Mouse (Mus musculus): ENCODE measurements around the gene Ice2. TPM values are rescaled to one million over a fixed set of nuclear protein-coding genes. Genes with fewer than 3 reads are reported as not detected.

Ice2 gene
- polyA plus RNA-seq, 1 experiment from 2014 or later = 14.5 TPM

GRCm38 (mm10) chr9:69453066-69453900, 55.6 kb downstream of the Ice2 start, which contains the start of gene Anxa2:
TSS of gene Anxa2 (plus strand) at chr9:69453620.
- Histone ChIP-seq H3K36me3 (no peaks in the 10 kb centered on the region), H3K4me1 (peaks cover 51% of the 10 kb centered on the region), H3K4me2 (peak within 1 kb of the TSS; percentile 62), H3K9me3 (no peaks in the 10 kb centered on the region), H3K4me3 (peak within 1 kb of the TSS; percentile 72), H3K27ac (peak within 1 kb of the TSS; percentile 99), H3K9ac (peak within 1 kb of the TSS; percentile 78), H3K27me3 (no peaks in the 10 kb centered on the region)
- ATAC-seq (ENCODE audit: insufficient number of reproducible peaks, low FRiP score, low TSS enrichment, low read depth) = peak; percentile 86
- WGBS = 3% methylated on average over 37 of the region's 37 CpGs

GRCm38 (mm10) chr9:69453901-69454666, 56.4 kb downstream of the Ice2 start:
- Histone ChIP-seq H3K36me3 (no peaks in the 10 kb centered on the region), H3K4me3 (peak overlapping the region; percentile 72), H3K9me3 (no peaks in the 10 kb centered on the region), H3K27ac (peak overlapping the region; percentile 99), H3K4me1 (peaks cover 59% of the 10 kb centered on the region), H3K4me2 (peak overlapping the region; percentile 62), H3K9ac (peak overlapping the region; percentile 78), H3K27me3 (no peaks in the 10 kb centered on the region)
- ATAC-seq (ENCODE audit: insufficient number of reproducible peaks, low FRiP score, low TSS enrichment, low read depth) = peak; percentile 7; the same call in 1 of the 2 replicates
- 3% methylated on average over 32 of the region's 32 CpGs for WGBS

- no peak for ATAC-seq (ENCODE audit: insufficient number of reproducible peaks, low FRiP score, low TSS enrichment, low read depth)
- no peaks in the 10 kb centered on the region for H3K9me3 ChIP-seq
- H3K4me3 ChIP-seq = peak overlapping the region; percentile 72
- peak overlapping the region; percentile 78 for H3K9ac ChIP-seq
- peak overlapping the region; percentile 99 for H3K27ac ChIP-seq
- no peaks in the 10 kb centered on the region for H3K27me3 ChIP-seq
- peaks cover 65% of the 10 kb centered on the region for H3K4me1 ChIP-seq
- peaks cover under 1% of the 10 kb centered on the region; the same call in 1 of the 2 replicates for H3K36me3 ChIP-seq
- peak overlapping the region; percentile 62 for H3K4me2 ChIP-seq
- WGBS = 20% methylated on average over 4 of the region's 4 CpGs
Measured at GRCm38 (mm10) chr9:69454691-69455090, 57.0 kb downstream of the Ice2 start.

GRCm38 (mm10) chr9:69455391-69455790, 57.7 kb downstream of the Ice2 start:
- WGBS = 27% methylated on average over 4 of the region's 4 CpGs
- Histone ChIP-seq H3K27me3 (no peaks in the 10 kb centered on the region), H3K4me3 (peak overlapping the region; percentile 72), H3K9ac (peak overlapping the region; percentile 24; the same call in 1 of the 2 replicates), H3K4me1 (peaks cover 72% of the 10 kb centered on the region), H3K4me2 (peak overlapping the region; percentile 62), H3K36me3 (peaks cover 5% of the 10 kb centered on the region; the same call in 1 of the 2 replicates), H3K27ac (peak overlapping the region; percentile 99), H3K9me3 (no peaks in the 10 kb centered on the region)
- no peak for ATAC-seq (ENCODE audit: insufficient number of reproducible peaks, low FRiP score, low TSS enrichment, low read depth)

DNA sequence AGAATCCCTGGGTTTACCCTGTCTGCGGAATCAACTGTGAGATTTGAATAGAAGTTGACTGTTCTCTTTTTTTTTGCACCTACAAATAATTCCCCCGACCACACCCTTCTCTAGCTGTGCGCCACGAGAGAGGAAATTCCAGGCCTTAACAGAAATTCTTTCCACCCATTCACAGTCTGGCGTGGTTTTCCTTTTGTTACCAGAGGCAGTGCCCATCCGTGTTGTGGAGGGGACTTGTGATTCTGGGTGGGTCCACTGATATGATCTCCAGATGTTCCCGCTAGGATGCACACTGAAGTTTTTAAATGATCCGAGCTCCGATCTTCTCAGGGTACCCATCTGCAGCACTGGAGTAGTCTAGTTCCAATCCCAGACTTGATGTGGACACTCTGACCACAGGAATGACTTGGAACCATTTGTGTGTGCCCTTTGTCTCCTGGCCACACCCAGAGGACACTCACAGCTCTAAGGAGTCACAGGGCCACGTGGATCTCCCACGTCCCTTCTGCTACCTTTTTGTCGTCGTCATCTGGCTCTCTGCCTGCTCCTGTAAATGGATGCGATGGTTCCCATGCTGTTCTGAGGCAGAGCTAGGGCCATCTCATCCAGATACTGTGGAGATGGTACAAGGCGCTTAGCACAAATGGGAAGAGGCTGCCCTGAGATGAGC, 58.8 kb downstream of the Ice2 start:
- H3K27me3 ChIP-seq = no peaks in the 10 kb centered on the region
- H3K4me1 ChIP-seq = peaks cover 79% of the 10 kb centered on the region
- H3K36me3 ChIP-seq = peaks cover 10% of the 10 kb centered on the region; the same call in 1 of the 2 replicates
- peak overlapping the region; percentile 72 for H3K4me3 ChIP-seq
- WGBS = 44% methylated on average over 15 of the region's 15 CpGs
- no peak for ATAC-seq (ENCODE audit: insufficient number of reproducible peaks, low FRiP score, low TSS enrichment, low read depth)
- H3K27ac ChIP-seq = peak overlapping the region; percentile 99
- peak overlapping the region; percentile 62 for H3K4me2 ChIP-seq
- H3K9ac ChIP-seq = no peak overlapping the region
- no peaks in the 10 kb centered on the region for H3K9me3 ChIP-seq

DNA sequence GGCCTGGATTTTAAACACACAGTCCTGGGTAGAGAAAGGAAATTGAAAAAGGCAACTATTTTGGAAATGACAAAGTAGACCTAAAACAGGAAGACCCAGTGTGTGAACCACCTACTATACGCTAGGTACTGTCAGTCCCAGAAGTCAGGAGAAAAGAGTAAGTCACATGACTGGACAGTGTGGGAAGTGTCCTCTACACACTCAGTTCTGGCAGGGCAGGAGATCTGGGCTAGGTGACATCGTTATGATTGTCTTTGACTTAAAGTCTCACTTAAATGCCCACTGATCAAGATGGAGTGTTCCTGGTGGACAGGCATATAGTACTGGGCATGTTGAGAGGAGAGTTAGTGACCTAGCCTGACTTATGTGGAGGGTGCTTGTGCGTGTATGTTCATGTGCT, 59.4 kb downstream of the Ice2 start:
- WGBS = 83% methylated on average over 3 of the region's 3 CpGs
- Histone ChIP-seq H3K36me3 (peaks cover 16% of the 10 kb centered on the region; the same call in 1 of the 2 replicates), H3K27ac (peak overlapping the region; percentile 99), H3K4me1 (peaks cover 77% of the 10 kb centered on the region), H3K4me2 (peak overlapping the region; percentile 62), H3K27me3 (no peaks in the 10 kb centered on the region), H3K4me3 (peak overlapping the region; percentile 72), H3K9ac (no peak overlapping the region), H3K9me3 (no peaks in the 10 kb centered on the region)
- no peak for ATAC-seq (ENCODE audit: insufficient number of reproducible peaks, low FRiP score, low TSS enrichment, low read depth)

- peak overlapping the region; percentile 99 for H3K27ac ChIP-seq
- peaks cover 20% of the 10 kb centered on the region for H3K36me3 ChIP-seq
- H3K4me3 ChIP-seq = peak overlapping the region; percentile 22
- H3K9me3 ChIP-seq = no peaks in the 10 kb centered on the region
- H3K4me1 ChIP-seq = peaks cover 73% of the 10 kb centered on the region
- 10% methylated on average over 14 of the region's 14 CpGs for WGBS
- peak overlapping the region; percentile 62 for H3K4me2 ChIP-seq
- no peak overlapping the region for H3K9ac ChIP-seq
- H3K27me3 ChIP-seq = no peaks in the 10 kb centered on the region
- peak; percentile 64 for ATAC-seq (ENCODE audit: insufficient number of reproducible peaks, low FRiP score, low TSS enrichment, low read depth)
Measured at GRCm38 (mm10) chr9:69457747-69458625, 60.3 kb downstream of the Ice2 start.

DNA sequence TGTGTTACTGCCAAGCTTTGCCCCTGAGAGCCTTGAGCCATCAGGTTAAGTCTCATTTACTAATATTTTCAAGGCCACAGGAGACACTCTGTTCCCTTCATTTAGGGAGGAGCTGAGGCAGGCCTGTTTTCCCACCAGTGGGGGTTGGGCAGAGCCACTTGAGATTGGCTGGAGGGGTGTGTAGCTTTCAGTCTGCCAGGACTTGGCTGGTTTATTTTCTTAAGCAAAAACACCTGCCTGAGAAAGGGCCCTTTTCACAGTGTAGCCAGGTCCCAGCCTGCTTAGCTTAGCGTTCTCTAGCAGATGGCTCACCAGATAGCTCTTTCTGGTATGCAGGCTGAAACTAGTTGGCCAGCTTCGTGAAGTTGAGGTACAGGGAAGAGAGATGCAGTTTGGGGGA, 61.3 kb downstream of the Ice2 start:
- Histone ChIP-seq H3K4me1 (peaks cover 78% of the 10 kb centered on the region), H3K9ac (no peak overlapping the region), H3K36me3 (peaks cover 20% of the 10 kb centered on the region), H3K4me2 (peak overlapping the region; percentile 62), H3K27me3 (no peaks in the 10 kb centered on the region), H3K27ac (peak overlapping the region; percentile 99), H3K9me3 (no peaks in the 10 kb centered on the region), H3K4me3 (0 out of 2 replicates have a peak overlapping the region, but pooled peaks have one; percentile 22)
- WGBS = 4% methylated on average over 2 of the region's 2 CpGs
- ATAC-seq (ENCODE audit: insufficient number of reproducible peaks, low FRiP score, low TSS enrichment, low read depth) = peak; percentile 40

- H3K27ac ChIP-seq = peak overlapping the region; percentile 99
- no peak for ATAC-seq (ENCODE audit: insufficient number of reproducible peaks, low FRiP score, low TSS enrichment, low read depth)
- H3K36me3 ChIP-seq = peaks cover 20% of the 10 kb centered on the region
- H3K9ac ChIP-seq = no peak overlapping the region
- H3K4me3 ChIP-seq = no peak overlapping the region
- 0 out of 2 replicates have a peak overlapping the region, but pooled peaks have one; percentile 62 for H3K4me2 ChIP-seq
- no peaks in the 10 kb centered on the region for H3K9me3 ChIP-seq
- 79% methylated on average over 7 of the region's 7 CpGs for WGBS
- no peaks in the 10 kb centered on the region for H3K27me3 ChIP-seq
- H3K4me1 ChIP-seq = peaks cover 82% of the 10 kb centered on the region
Measured at GRCm38 (mm10) chr9:69459876-69460275, 62.2 kb downstream of the Ice2 start.

DNA sequence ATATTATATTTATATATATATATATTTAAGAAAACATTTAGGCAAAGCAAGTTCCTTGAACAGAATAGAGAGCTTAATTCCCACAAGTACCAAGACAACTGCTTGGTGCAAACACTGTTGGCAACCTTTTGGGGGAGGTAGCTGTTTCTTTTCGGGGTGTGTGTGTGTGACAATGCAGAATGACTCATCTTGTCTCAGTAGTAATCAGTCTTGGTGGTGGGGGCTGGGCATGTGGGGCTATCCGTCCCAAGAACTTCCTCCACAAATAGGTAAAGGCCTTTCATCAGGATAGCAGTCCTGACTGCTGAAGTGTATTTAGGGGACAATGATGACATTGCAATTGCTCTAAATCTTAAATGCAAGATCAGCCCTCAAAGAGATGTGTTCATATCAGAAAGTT, 65.3 kb downstream of the Ice2 start:
- Histone ChIP-seq H3K4me1 (peaks cover 78% of the 10 kb centered on the region), H3K27me3 (no peaks in the 10 kb centered on the region), H3K4me2 (no peak overlapping the region), H3K36me3 (peaks cover 45% of the 10 kb centered on the region), H3K9me3 (no peaks in the 10 kb centered on the region), H3K27ac (0 out of 2 replicates have a peak overlapping the region, but pooled peaks have one; percentile 9), H3K9ac (no peak overlapping the region), H3K4me3 (no peak overlapping the region)
- ATAC-seq (ENCODE audit: insufficient number of reproducible peaks, low FRiP score, low TSS enrichment, low read depth) = no peak
- WGBS = 72% methylated on average over 2 of the region's 2 CpGs

Measured in limb, embryonic 15.5 days (tissue).